Mouse (Mus musculus): ENCODE measurements around the gene Gpr63.

DNA sequence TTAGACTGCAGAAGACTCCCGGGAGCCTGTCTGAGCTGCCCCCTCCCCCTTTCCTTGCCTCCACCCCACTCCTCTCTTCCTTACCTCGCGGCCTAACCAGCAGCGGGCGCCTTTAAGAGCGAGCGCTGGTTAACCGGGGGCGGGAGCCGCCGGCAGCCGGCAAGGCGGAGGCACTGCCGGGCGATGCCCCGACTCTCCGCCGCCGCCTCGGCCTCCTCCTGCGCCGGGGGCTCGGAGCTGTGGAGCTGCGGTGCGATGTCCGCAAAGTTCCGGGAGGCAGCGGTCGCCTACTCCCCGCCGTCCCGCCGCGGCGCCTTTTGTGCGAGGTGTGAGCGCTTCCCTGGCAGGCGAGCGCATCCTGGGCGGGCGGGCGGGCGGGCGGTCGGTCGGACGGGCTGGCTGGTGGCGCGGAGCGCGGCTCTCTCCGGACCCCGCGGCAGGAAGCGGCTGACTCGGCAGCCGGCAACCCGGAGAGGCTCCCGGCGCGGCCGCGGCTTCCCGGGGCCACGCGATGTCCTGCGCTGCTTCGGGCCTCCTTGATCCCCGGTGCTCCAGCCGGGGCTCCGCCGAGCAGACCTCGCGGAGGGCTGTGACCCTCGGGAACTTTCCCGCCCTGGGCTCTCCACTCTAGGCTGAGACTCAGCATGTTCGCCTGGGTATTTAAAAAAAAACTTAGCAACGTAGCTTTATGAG, at the start of gene Gpr63:
- TF ChIP-seq CTCF (IDR thresholded peaks at IDR 0.05; ENCODE audit: insufficient read depth, low read length) = no peak
- TF ChIP-seq POLR2A (IDR thresholded peaks at IDR 0.05; ENCODE audit: borderline replicate concordance, extremely low read depth, low read depth, low read length) = no peak

All from lung, adult 2 months (tissue).